Comparison of ENCODE assay signal across 8 mouse cellular contexts in genomic region chr8:77724046-77724930, GRCm38 (mm10). TPM values are rescaled to one million over a fixed set of nuclear protein-coding genes. Genes with fewer than 3 reads are reported as not detected.
DNase-seq lines count a peak whose midpoint lies in the region; ATAC-seq lines count a peak whose summit lies in the region.

Ednra (minus strand) TSS chr8:77724464.

- peak within 1 kb of the TSS; percentile 69 for H3K4me2 ChIP-seq in heart, embryonic 15.5 days

- H3K9ac ChIP-seq in heart, embryonic 15.5 days = peak within 1 kb of the TSS; percentile 89

- peak within 1 kb of the TSS; percentile 81 for H3K4me3 ChIP-seq in heart, embryonic 15.5 days

- H3K9me3 ChIP-seq in heart, embryonic 15.5 days (replicated peaks) = no peaks in the 10 kb centered on the region

- no peaks in the 10 kb centered on the region for H3K27me3 ChIP-seq in heart, embryonic 15.5 days

- H3K4me1 ChIP-seq in heart, embryonic 15.5 days (replicated peaks) = peaks cover 39% of the 10 kb centered on the region

- H3K36me3 ChIP-seq in heart, embryonic 15.5 days = peaks cover 4% of the 10 kb centered on the region; the same call in 1 of the 2 replicates

- H3K27ac ChIP-seq in heart, embryonic 15.5 days = peak within 1 kb of the TSS; percentile 99

- DNase-seq in right cerebral cortex, adult 2 months (ENCODE audit: low spot score in 2 of 2) = peak; percentile 7 to 16
- no peak for DNase-seq in right cerebral cortex, adult 18-20 months
- DNase-seq in fibroblast of lung, adult 2 months (ENCODE audit: low read depth) = peak; percentile 26
- DNase-seq in kidney, postnatal 10 days = peak; percentile 80
- peak; percentile 34 to 44 for DNase-seq in lung, adult 18-20 months
- peak; percentile 72 for DNase-seq in ovary, adult 18-20 months (ENCODE audit: low spot score)
- DNase-seq in thymus, postnatal 25 days = no peak

- 1% methylated on average over 27 of the region's 27 CpGs for WGBS in heart, embryonic 15.5 days

- ATAC-seq in heart, embryonic 15.5 days (replicated peaks; ENCODE audit: insufficient number of reproducible peaks, insufficient read depth, low FRiP score, low read depth) = peak; percentile 85

RNA-seq across cellular contexts. Expression of gene Ednra, which starts in this region (rescaled TPM):
- 35.6 and 44.8 TPM in 2 replicates for polyA plus RNA-seq in heart, embryonic 15.5 days (2015; fragmentation: Nextera tagmentation; extraction: Ambion mirVana)

Comparison
In these comparisons a context has a peak if more than half of its experiments do, and no peak if none do; other contexts are left out.
1. DNase-seq: peak in right cerebral cortex, adult 2 months (2 of 2), fibroblast of lung, adult 2 months (single experiment), kidney, postnatal 10 days (single experiment), lung, adult 18-20 months (2 of 2) and ovary, adult 18-20 months (single experiment); none in right cerebral cortex, adult 18-20 months (single experiment) and thymus, postnatal 25 days (single experiment).